Mouse (Mus musculus): ENCODE measurements around the gene Nrtn.

DNA sequence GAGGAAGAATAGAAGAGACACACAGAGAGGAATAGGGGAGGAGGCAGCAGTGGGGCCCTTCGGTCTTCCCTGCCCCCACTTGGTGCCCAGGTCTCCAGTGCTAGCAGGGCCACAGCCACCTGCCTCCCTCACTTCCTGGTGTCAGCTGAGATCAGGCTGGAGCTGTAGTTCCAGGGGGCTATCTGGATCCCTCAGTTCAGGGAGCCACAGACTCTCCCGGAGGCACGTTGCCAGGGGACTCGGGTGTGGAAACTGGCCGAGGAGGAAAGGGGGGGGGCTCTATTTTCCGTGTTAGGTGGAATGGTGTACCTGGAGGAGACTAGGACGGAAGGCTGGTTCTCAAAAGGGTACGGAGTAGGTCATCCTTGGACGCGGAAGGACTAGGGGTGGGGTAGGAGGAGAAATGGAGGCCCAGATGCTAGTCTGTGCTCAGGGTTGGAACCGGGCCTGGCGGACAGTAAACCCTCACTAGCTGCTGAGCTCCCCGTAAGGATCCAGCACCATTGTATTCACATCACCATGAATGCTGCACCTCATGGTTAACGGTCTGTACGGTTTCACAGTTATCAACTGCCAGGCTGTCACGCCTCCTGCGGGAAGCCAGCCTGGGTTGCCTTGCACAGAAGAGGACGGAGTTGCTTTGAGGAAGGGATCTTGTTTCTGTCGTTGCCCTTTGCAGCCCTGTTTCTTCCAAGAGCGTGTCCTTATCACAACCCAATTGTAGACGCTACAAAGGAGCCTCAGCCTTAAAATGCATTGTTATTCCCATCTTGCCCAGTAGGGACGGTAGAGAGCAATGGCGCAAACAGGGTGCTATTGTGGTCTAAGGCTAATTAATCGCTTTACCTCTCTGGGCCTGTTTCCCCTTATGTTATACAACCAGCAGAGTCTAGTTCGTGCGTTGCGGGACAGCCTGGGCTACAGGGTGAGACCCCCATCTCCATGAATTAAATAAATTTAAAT lies 5.7 kb upstream of the Nrtn start:
- no peak for TF ChIP-seq REST (IDR thresholded peaks at IDR 0.05; ENCODE audit: insufficient read depth, insufficient read length)
- no peak for TF ChIP-seq USF1 (IDR thresholded peaks at IDR 0.05; ENCODE audit: low read depth)
- no peak for TF ChIP-seq MYOG (IDR thresholded peaks at IDR 0.05; ENCODE audit: control insufficient read depth in 1 of 3, insufficient read depth in 1 of 3, insufficient read length in 2 of 3, low read depth in 2 of 3)
